Mouse (Mus musculus) E14TG2a.4 (cell line): Measurements from ENCODE around the gene Coro1c.

Source experiments
- H3K27me3 ChIP-seq: 2 replicates; pipeline ENCODE4 v1.6.1; 2014; ENCODE audit warnings: low read length, control low read depth; ENCODE audit not compliant: insufficient read depth
- H3K36me3 ChIP-seq: 2 replicates; pipeline ENCODE4 v1.6.1; 2014; ENCODE audit warnings: low read length, control low read depth; ENCODE audit not compliant: insufficient read depth
- H3K4me1 ChIP-seq: replicated peaks from 2 replicates; pipeline ENCODE4 v1.6.1; 2014; ENCODE audit warnings: low read depth, low read length, control low read depth
- H3K4me3 ChIP-seq: replicated peaks from 2 replicates; pipeline ENCODE4 v1.5.1; 2014; ENCODE audit warnings: mild to moderate bottlenecking, low read length
- H3K9me3 ChIP-seq: 2 replicates; pipeline ENCODE4 v1.6.1; 2014; ENCODE audit warnings: low read length, control low read depth
- CTCF ChIP-seq: conservative IDR thresholded peaks from 2 replicates; pipeline ENCODE4 v1.5.1; 2014; ENCODE audit warnings: low read length
- NANOG ChIP-seq: IDR thresholded peaks from 2 replicates; pipeline ENCODE4 v1.6.1; 2014; ENCODE audit warnings: borderline replicate concordance, low read length, mixed read lengths
- POU5F1 ChIP-seq: IDR thresholded peaks from 2 replicates; pipeline ENCODE4 v1.6.1; 2014; ENCODE audit warnings: low read length, borderline replicate concordance

Gene Coro1c

GRCm38 (mm10) chr5:113852463-113852862 is 56.1 kb downstream of the Coro1c start:
- peaks cover 81% of the 10 kb centered on the region for H3K4me1 ChIP-seq
- TF ChIP-seq CTCF (no peak), POU5F1 (no peak), NANOG (no peak)
- H3K4me3 ChIP-seq: no peak overlapping the region
- H3K36me3 ChIP-seq: peaks cover 92% of the 10 kb centered on the region
- no peaks in the 10 kb centered on the region for H3K9me3 ChIP-seq
- no peaks in the 10 kb centered on the region for H3K27me3 ChIP-seq

GRCm38 (mm10) chr5:113850680-113851230 is 57.8 kb downstream of the Coro1c start:
- Histone ChIP-seq H3K4me3 (no peak overlapping the region), H3K9me3 (no peaks in the 10 kb centered on the region), H3K4me1 (peaks cover 78% of the 10 kb centered on the region), H3K36me3 (peaks cover 93% of the 10 kb centered on the region), H3K27me3 (no peaks in the 10 kb centered on the region)
- no peak for TF ChIP-seq NANOG
- no peak for TF ChIP-seq POU5F1
- TF ChIP-seq CTCF: no peak

- no peak overlapping the region for H3K4me3 ChIP-seq
- H3K36me3 ChIP-seq: peaks cover 98% of the 10 kb centered on the region
- peaks cover 84% of the 10 kb centered on the region for H3K4me1 ChIP-seq
- TF ChIP-seq CTCF: no peak
- TF ChIP-seq POU5F1: no peak
- TF ChIP-seq NANOG: no peak
- no peaks in the 10 kb centered on the region for H3K27me3 ChIP-seq
- no peaks in the 10 kb centered on the region for H3K9me3 ChIP-seq
Measured at GRCm38 (mm10) chr5:113847636-113848035, 60.9 kb downstream of the Coro1c start.

GRCm38 (mm10) chr5:113846656-113847055 is 61.9 kb downstream of the Coro1c start:
- Histone ChIP-seq H3K4me3 (no peak overlapping the region), H3K4me1 (peaks cover 86% of the 10 kb centered on the region), H3K36me3 (peaks cover 98% of the 10 kb centered on the region), H3K27me3 (no peaks in the 10 kb centered on the region), H3K9me3 (no peaks in the 10 kb centered on the region)
- TF ChIP-seq NANOG (no peak), POU5F1 (no peak), CTCF (no peak)

GRCm38 (mm10) chr5:113845627-113846026 is 62.9 kb downstream of the Coro1c start:
- TF ChIP-seq NANOG (no peak), CTCF (no peak), POU5F1 (no peak)

GRCm38 (mm10) chr5:113844721-113845120 is 63.8 kb downstream of the Coro1c start:
- Histone ChIP-seq H3K27me3 (no peaks in the 10 kb centered on the region), H3K9me3 (no peaks in the 10 kb centered on the region), H3K4me3 (peak overlapping the region; percentile 69), H3K4me1 (peaks cover 87% of the 10 kb centered on the region), H3K36me3 (peaks cover 88% of the 10 kb centered on the region)
- TF ChIP-seq NANOG: no peak
- peak; percentile 69 for TF ChIP-seq CTCF

More at GRCm38 (mm10) chr5:113845627-113846026, 62.9 kb downstream of the Coro1c start:
- Histone ChIP-seq H3K36me3 (peaks cover 88% of the 10 kb centered on the region), H3K4me3 (no peak overlapping the region), H3K27me3 (no peaks in the 10 kb centered on the region), H3K9me3 (no peaks in the 10 kb centered on the region), H3K4me1 (peaks cover 86% of the 10 kb centered on the region)

- no peaks in the 10 kb centered on the region for H3K27me3 ChIP-seq
- peak overlapping the region; percentile 69 for H3K4me3 ChIP-seq
- TF ChIP-seq CTCF: no peak
- TF ChIP-seq NANOG: no peak
- no peak for TF ChIP-seq POU5F1
- H3K4me1 ChIP-seq: peaks cover 85% of the 10 kb centered on the region
- no peaks in the 10 kb centered on the region for H3K9me3 ChIP-seq
- H3K36me3 ChIP-seq: peaks cover 82% of the 10 kb centered on the region
Measured at GRCm38 (mm10) chr5:113844106-113844505, 64.5 kb downstream of the Coro1c start.

- Histone ChIP-seq H3K36me3 (peaks cover 70% of the 10 kb centered on the region), H3K27me3 (no peaks in the 10 kb centered on the region), H3K4me3 (peak overlapping the region; percentile 68), H3K4me1 (peaks cover 83% of the 10 kb centered on the region), H3K9me3 (no peaks in the 10 kb centered on the region)
- TF ChIP-seq CTCF (no peak), POU5F1 (no peak), NANOG (no peak)
Measured at GRCm38 (mm10) chr5:113842906-113843305, 65.7 kb downstream of the Coro1c start.

- Histone ChIP-seq H3K4me3 (peak overlapping the region; percentile 68), H3K36me3 (peaks cover 64% of the 10 kb centered on the region), H3K27me3 (no peaks in the 10 kb centered on the region), H3K4me1 (peaks cover 79% of the 10 kb centered on the region), H3K9me3 (no peaks in the 10 kb centered on the region)
- no peak for TF ChIP-seq NANOG
- TF ChIP-seq CTCF: no peak
- no peak for TF ChIP-seq POU5F1
Measured at GRCm38 (mm10) chr5:113842244-113842643, 66.3 kb downstream of the Coro1c start.
